Mouse (Mus musculus): ENCODE results near the gene Axdnd1.

DNA sequence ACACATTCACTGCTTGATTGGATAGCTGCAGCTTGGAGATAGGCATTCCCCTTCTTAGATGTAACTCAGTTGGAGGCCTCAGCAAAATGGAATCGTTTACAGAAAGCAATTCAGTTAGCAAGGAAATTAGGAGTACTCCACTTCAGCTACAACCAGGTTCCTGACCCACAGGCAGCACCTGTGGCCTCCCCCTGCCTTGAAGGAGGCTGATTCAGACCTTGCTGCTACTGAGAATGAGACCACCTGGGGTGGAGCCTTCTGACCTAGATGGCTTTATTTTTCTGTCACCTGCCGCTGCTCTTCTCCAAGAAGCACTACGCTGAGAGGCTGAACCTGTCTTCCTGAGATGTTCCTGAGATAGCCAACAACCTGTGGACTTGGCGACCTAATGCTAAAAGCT is 12.4 kb downstream of the Axdnd1 start:
- TF ChIP-seq CTCF (IDR thresholded peaks at IDR 0.05; ENCODE audit: low read depth) (no peak), EP300 (IDR thresholded peaks at IDR 0.05; ENCODE audit: low read depth) (no peak)

Data from heart, postnatal 0 days (tissue).